Mouse (Mus musculus) embryonic fibroblast, embryonic 13.5 days (primary cell): ENCODE measurements around the gene Gm4559.
"Not testable (repeated sequence)": the region's sequence is repeated elsewhere in the genome, so short reads cannot be mapped to it uniquely, and the experiment has no call there.

Experiments used
- CTCF ChIP-seq: IDR thresholded peaks from 2 replicates; pipeline ENCODE4 v1.5.1; 2011; ENCODE audit warnings: mild to moderate bottlenecking, control low read depth, low read length, moderate library complexity, borderline replicate concordance; ENCODE audit not compliant: insufficient read depth
- POLR2A ChIP-seq: IDR thresholded peaks from 2 replicates; pipeline ENCODE4 v1.6.1; 2011; ENCODE audit warnings: low read depth, mild to moderate bottlenecking, control low read depth, low read length, moderate library complexity

DNA sequence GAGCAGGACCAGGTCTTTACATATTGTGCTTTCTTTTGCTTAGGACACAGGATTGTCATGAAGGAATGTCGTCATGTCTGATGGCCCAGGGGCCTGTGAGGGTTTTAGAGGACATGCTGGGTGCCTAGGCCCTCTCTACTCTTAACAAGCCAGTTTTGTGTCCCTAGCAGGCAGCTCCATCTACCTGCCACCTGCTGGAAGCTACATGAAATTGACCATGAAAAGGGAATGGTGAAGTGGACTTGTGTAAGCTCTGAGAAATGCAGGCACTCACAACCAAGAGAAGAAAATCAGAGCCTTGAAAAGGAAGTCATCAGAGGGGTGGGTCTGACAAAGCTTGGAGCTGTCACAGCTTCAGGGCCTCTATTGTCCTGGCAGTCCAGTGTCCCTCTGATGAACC is 5.1 kb upstream of the Gm4559 start:
- TF ChIP-seq CTCF, POLR2A: not testable (repeated sequence)
